Mouse (Mus musculus): ENCODE results near the gene Tmem119.

DNA sequence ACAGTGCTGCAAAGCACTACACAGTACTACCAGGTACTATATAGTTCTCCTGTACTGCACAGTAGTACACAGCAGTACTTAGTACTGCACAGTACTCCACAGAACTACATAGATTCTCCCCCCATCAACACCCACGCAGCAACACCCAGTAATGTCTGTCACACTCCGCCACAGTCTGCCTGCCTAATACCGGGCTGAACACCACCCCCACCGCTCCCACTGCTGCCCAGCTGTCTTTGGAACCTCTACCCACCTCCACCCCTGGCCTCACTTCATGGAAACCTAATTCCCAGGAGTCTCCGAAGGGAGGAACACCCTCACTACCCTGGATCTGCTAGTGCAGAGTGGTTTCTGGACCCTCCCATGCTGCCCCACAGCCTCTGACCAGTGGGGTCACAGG lies 19.6 kb downstream of the Tmem119 start:
- TF ChIP-seq CTCF (IDR thresholded peaks at IDR 0.05; ENCODE audit: low read depth) = no peak
- no peak for TF ChIP-seq EP300 (IDR thresholded peaks at IDR 0.05; ENCODE audit: low read depth)

Data from liver, postnatal 0 days (tissue).